Mouse (Mus musculus) spleen, embryonic (tissue): ENCODE measurements around the gene Ms4a4d.
"Not testable (repeated sequence)": the region's sequence is repeated elsewhere in the genome, so short reads cannot be mapped to it uniquely, and the experiment has no call there.

Experiments
- CTCF ChIA-PET: fragments of 350-600 bp; sonication (Branson Sonifier 250); formaldehyde crosslinking; loops from one replicate; lab custom pipeline; 2022; lab: Charles Lee

The Ms4a4d gene

GRCm38 (mm10) chr19:11536593-11536992 lies at the start of gene Ms4a4d:
TSS of gene Ms4a4d (plus strand) at chr19:11536801.
- CTCF ChIA-PET = no interaction called here

GRCm38 (mm10) chr19:11491406-11492189 lies 45.0 kb upstream of the Ms4a4d start:
- CTCF ChIA-PET = interaction anchor here (0.7 to 1.2 kb wide), 3 partner anchors 11 to 271 kb away, joined by 3 to 12 read pairs (median 9); no protein-coding TSS in a partner anchor

GRCm38 (mm10) chr19:11492671-11493070 lies 43.9 kb upstream of the Ms4a4d start:
- CTCF ChIA-PET = interaction anchor here (1.2 kb wide), 1 partner anchor 14 kb away, joined by 9 read pairs; no protein-coding TSS in a partner anchor

GRCm38 (mm10) chr19:11494519-11494918 lies 42.1 kb upstream of the Ms4a4d start:
- CTCF ChIA-PET = interaction anchor here (1.3 kb wide), 1 partner anchor 18 kb away, joined by 4 read pairs; no protein-coding TSS in a partner anchor

- CTCF ChIA-PET = interaction anchor here (0.7 kb wide), 1 partner anchor 246 kb away, joined by 7 read pairs; no protein-coding TSS in a partner anchor
Measured at GRCm38 (mm10) chr19:11496361-11496760, 40.2 kb upstream of the Ms4a4d start.

GRCm38 (mm10) chr19:11497300-11497699 lies 39.3 kb upstream of the Ms4a4d start:
- CTCF ChIA-PET = interaction anchor here (0.5 to 0.6 kb wide), 2 partner anchors 30 to 103 kb away, joined by 3 to 4 read pairs; no protein-coding TSS in a partner anchor

GRCm38 (mm10) chr19:11500796-11501195 lies 35.8 kb upstream of the Ms4a4d start:
- CTCF ChIA-PET = interaction anchor here (0.6 to 1.0 kb wide), 2 partner anchors 18 to 113 kb away, joined by 3 read pairs; no protein-coding TSS in a partner anchor

- CTCF ChIA-PET = interaction anchor here (0.7 to 1.0 kb wide), 4 partner anchors 11 to 130 kb away, joined by 3 to 11 read pairs (median 3); no protein-coding TSS in a partner anchor
Measured at GRCm38 (mm10) chr19:11501326-11501725, 35.3 kb upstream of the Ms4a4d start.

GRCm38 (mm10) chr19:11504857-11505256 lies 31.7 kb upstream of the Ms4a4d start:
- CTCF ChIA-PET = no interaction called here

GRCm38 (mm10) chr19:11513458-11513857 lies 23.1 kb upstream of the Ms4a4d start:
- CTCF ChIA-PET = interaction anchor here (0.7 to 1.3 kb wide), 2 partner anchors 18 to 31 kb away, joined by 3 to 4 read pairs; no protein-coding TSS in a partner anchor

- CTCF ChIA-PET = interaction anchor here (0.8 kb wide), 1 partner anchor 13 kb away, joined by 3 read pairs; no protein-coding TSS in a partner anchor
Measured at GRCm38 (mm10) chr19:11516246-11516645, 20.4 kb upstream of the Ms4a4d start, which contains the start of gene Ms4a6b. TSS of gene Ms4a6b (plus strand) at chr19:11516512.

- CTCF ChIA-PET = interaction anchor here (0.8 kb wide), 1 partner anchor 14 kb away, joined by 3 read pairs; no protein-coding TSS in a partner anchor
Measured at GRCm38 (mm10) chr19:11516845-11517244, 19.8 kb upstream of the Ms4a4d start.

GRCm38 (mm10) chr19:11517373-11517772 lies 19.2 kb upstream of the Ms4a4d start:
- CTCF ChIA-PET = not testable (repeated sequence)

GRCm38 (mm10) chr19:11518356-11518755 lies 18.2 kb upstream of the Ms4a4d start:
- CTCF ChIA-PET = not testable (repeated sequence)

- CTCF ChIA-PET = no interaction called here
Measured at GRCm38 (mm10) chr19:11520146-11520545, 16.5 kb upstream of the Ms4a4d start.

GRCm38 (mm10) chr19:11533421-11533820 lies 3.2 kb upstream of the Ms4a4d start:
- CTCF ChIA-PET = interaction anchor here (0.6 kb wide), 1 partner anchor 580 kb away, joined by 6 read pairs; no protein-coding TSS in a partner anchor

- CTCF ChIA-PET = interaction anchor here (0.6 kb wide), 1 partner anchor 581 kb away, joined by 6 read pairs; no protein-coding TSS in a partner anchor
Measured at GRCm38 (mm10) chr19:11533888-11534445, 2.6 kb upstream of the Ms4a4d start.

- CTCF ChIA-PET = interaction anchor here (0.6 kb wide), 1 partner anchor 68 kb away, joined by 4 read pairs; the partner anchor contains the start of gene Ms4a6c
Measured at GRCm38 (mm10) chr19:11537336-11537735, 735 bp downstream of the Ms4a4d start.

GRCm38 (mm10) chr19:11540166-11540821 lies 3.7 kb downstream of the Ms4a4d start:
- CTCF ChIA-PET = interaction anchor here (1.1 kb wide), 1 partner anchor 36 kb away, joined by 3 read pairs; no protein-coding TSS in a partner anchor

GRCm38 (mm10) chr19:11544383-11544782 lies 7.8 kb downstream of the Ms4a4d start:
- CTCF ChIA-PET = not testable (repeated sequence)

- CTCF ChIA-PET = interaction anchor here (0.6 kb wide), 1 partner anchor 66 kb away, joined by 3 read pairs; no protein-coding TSS in a partner anchor
Measured at GRCm38 (mm10) chr19:11547911-11548310, 11.3 kb downstream of the Ms4a4d start.
